Comparison of ENCODE assay signal across 16 mouse cellular contexts in genomic region chr8:113141131-113141530, GRCm38 (mm10).
"Had no signal": no experiment of that assay in that cellular context is flagged by ENCODE, and none has a peak within 500 bp of the region (broad histone marks: within the 10 kb centered on the region; RNA-seq: fewer than 3 reads in every experiment).

No protein-coding gene starts in this region.

- H3K4me2 ChIP-seq: neural tube, embryonic 13.5 days; neural tube, embryonic 15.5 days; stomach, embryonic 15.5 days had no signal

- H3K9me3 ChIP-seq: neural tube, embryonic 15.5 days; stomach, embryonic 15.5 days had no signal

- H3K27me3 ChIP-seq: neural tube, embryonic 13.5 days; neural tube, embryonic 15.5 days; stomach, embryonic 15.5 days had no signal

- H3K36me3 ChIP-seq: neural tube, embryonic 13.5 days; neural tube, embryonic 15.5 days; stomach, embryonic 15.5 days had no signal

- DNase-seq: retina, postnatal 1 day; right cerebral cortex, adult 18-20 months; right cerebral cortex, postnatal 14 days; right cerebral cortex, postnatal 25 days; right cerebral cortex, postnatal 4 days; spleen, adult 18-20 months; thymus, adult 18-20 months; thymus, adult 2 months; thymus, postnatal 14 days; thymus, postnatal 25 days; thymus, postnatal 36 days; thymus, postnatal 4 days had no signal

- H3K4me3 ChIP-seq: neural tube, embryonic 13.5 days; neural tube, embryonic 15.5 days; stomach, embryonic 15.5 days had no signal

- H3K4me1 ChIP-seq: neural tube, embryonic 13.5 days; neural tube, embryonic 15.5 days; stomach, embryonic 15.5 days had no signal

- H3K27ac ChIP-seq: neural tube, embryonic 13.5 days; neural tube, embryonic 15.5 days; stomach, embryonic 15.5 days; stomach, postnatal 0 days had no signal

- H3K9ac ChIP-seq: neural tube, embryonic 13.5 days; neural tube, embryonic 15.5 days; stomach, embryonic 15.5 days had no signal
